Mouse (Mus musculus): Measurements from ENCODE around the gene Cd82. TPM values are rescaled to one million over a fixed set of nuclear protein-coding genes. Genes with fewer than 3 reads are reported as not detected.

Gene Cd82
- polyA plus RNA-seq, 1 experiment from 2014 or later, result 6.0 TPM

DNA sequence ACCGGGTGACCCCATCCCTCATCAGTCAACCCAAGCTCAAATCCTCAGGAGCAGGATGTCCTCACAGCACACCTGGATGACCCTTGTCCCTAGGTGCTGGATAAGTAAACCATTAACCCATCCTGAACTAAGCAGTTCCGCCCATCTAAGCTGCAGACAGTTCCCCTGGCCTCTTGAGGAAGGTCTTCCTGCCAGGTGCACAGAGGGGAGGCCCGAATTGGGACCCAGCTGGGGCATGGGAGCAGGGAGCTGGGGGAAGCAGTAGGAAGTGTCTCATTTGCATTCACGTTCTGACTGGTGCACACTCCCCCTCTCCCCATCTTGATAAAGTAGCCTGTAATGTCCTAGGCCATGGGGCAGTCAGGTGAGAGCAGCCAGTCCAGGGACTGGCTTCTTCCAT, 50.8 kb downstream of the Cd82 start:
- 55% methylated on average over 4 of the region's 4 CpGs for WGBS

DNA sequence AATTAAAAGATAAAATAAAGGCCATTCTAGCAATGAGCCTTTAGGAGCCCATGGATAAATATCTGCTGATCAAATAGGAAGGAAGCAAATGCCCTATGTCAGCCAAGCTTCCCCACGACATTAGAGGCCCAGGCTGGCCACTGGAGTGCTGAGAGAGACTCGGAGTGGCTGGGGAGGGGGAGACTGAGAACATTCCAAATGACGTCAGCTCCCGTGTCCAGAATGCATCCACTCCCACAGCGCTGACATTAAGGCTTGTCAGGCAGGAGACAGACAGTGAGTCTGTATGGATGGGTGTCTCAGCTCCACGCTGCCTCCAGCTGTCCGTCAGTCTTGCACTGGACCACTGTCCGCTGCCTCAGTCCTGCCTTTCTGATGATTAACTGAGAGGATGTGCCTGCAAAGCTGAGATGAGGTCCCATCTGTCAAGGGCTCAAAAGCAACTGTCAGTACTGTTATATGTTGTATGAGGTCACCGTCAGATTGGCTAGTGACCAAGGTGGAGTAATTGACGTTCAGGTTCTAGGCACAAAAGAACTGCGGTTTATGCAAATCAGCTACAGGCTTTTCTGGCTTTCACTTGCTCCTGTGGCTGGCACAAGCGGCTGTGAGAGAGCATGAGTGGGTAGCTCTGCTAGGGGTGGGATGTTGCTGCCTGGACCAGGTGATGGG, 51.9 kb downstream of the Cd82 start:
- no peak overlapping the region for H3K4me2 ChIP-seq (ENCODE audit: low read depth, severe bottlenecking)
- DNase-seq (ENCODE audit: low spot score) (no peak), ATAC-seq (ENCODE audit: insufficient number of reproducible peaks, low FRiP score, low TSS enrichment, low read depth) (no peak)
- no peak overlapping the region for H3K27ac ChIP-seq (replicated peaks; ENCODE audit: low read depth, low read length)
- H3K9ac ChIP-seq (ENCODE audit: low read length), result no peak overlapping the region
- no peaks in the 10 kb centered on the region for H3K27me3 ChIP-seq (ENCODE audit: control insufficient read depth, insufficient read depth, low read length)
- no peaks in the 10 kb centered on the region for H3K36me3 ChIP-seq (ENCODE audit: control insufficient read depth, insufficient read depth, low read length)
- no peaks in the 10 kb centered on the region for H3K9me3 ChIP-seq (ENCODE audit: control insufficient read depth, low read length)
- H3K4me3 ChIP-seq (ENCODE audit: low read depth, low read length), result no peak overlapping the region
- WGBS, result 71% methylated on average over 12 of the region's 12 CpGs
- no peaks in the 10 kb centered on the region for H3K4me1 ChIP-seq (ENCODE audit: control insufficient read depth, insufficient read depth, low read length)

More for the DNA sequence above, 50.8 kb downstream of the Cd82 start:
- H3K4me3 ChIP-seq (ENCODE audit: low read depth, low read length), result no peak overlapping the region
- H3K9me3 ChIP-seq (ENCODE audit: control insufficient read depth, low read length), result no peaks in the 10 kb centered on the region
- H3K9ac ChIP-seq (ENCODE audit: low read length), result no peak overlapping the region
- H3K27ac ChIP-seq (replicated peaks; ENCODE audit: low read depth, low read length), result no peak overlapping the region
- H3K36me3 ChIP-seq (ENCODE audit: control insufficient read depth, insufficient read depth, low read length), result no peaks in the 10 kb centered on the region
- H3K4me2 ChIP-seq (ENCODE audit: low read depth, severe bottlenecking), result no peak overlapping the region
- DNase-seq (ENCODE audit: low spot score) (no peak), ATAC-seq (ENCODE audit: insufficient number of reproducible peaks, low FRiP score, low TSS enrichment, low read depth) (no peak)
- H3K4me1 ChIP-seq (ENCODE audit: control insufficient read depth, insufficient read depth, low read length), result no peaks in the 10 kb centered on the region
- H3K27me3 ChIP-seq (ENCODE audit: control insufficient read depth, insufficient read depth, low read length), result no peaks in the 10 kb centered on the region

DNA sequence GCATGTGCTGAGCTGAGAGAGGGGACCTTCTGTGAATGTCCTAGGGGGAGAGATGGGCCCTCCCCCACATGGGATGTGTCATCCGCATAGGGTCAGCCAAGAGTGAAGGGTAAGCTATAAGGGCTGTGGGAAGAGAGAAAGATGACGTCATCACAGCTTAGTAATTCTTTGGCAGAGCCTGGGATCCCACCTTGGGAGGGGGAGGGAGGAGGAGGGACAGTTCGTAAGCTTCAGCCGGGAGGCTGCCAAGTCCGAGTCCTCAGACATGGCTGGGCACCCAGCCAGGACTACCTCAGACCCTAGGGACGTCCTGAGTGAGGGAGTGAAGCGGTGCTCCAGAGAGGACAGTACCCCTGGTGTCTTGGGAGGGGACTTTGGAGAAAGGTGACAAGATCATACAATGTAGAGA, 57.9 kb downstream of the Cd82 start:
- no peak overlapping the region for H3K27ac ChIP-seq (replicated peaks; ENCODE audit: low read depth, low read length)
- H3K27me3 ChIP-seq (ENCODE audit: control insufficient read depth, insufficient read depth, low read length), result no peaks in the 10 kb centered on the region
- ATAC-seq (ENCODE audit: insufficient number of reproducible peaks, low FRiP score, low TSS enrichment, low read depth) (no peak), DNase-seq (ENCODE audit: low spot score) (no peak)
- H3K9ac ChIP-seq (ENCODE audit: low read length), result no peak overlapping the region
- no peak overlapping the region for H3K4me3 ChIP-seq (ENCODE audit: low read depth, low read length)
- no peak overlapping the region for H3K4me2 ChIP-seq (ENCODE audit: low read depth, severe bottlenecking)
- 84% methylated on average over 7 of the region's 7 CpGs for WGBS
- H3K36me3 ChIP-seq (ENCODE audit: control insufficient read depth, insufficient read depth, low read length), result no peaks in the 10 kb centered on the region
- no peaks in the 10 kb centered on the region for H3K4me1 ChIP-seq (ENCODE audit: control insufficient read depth, insufficient read depth, low read length)
- no peaks in the 10 kb centered on the region for H3K9me3 ChIP-seq (ENCODE audit: control insufficient read depth, low read length)

DNA sequence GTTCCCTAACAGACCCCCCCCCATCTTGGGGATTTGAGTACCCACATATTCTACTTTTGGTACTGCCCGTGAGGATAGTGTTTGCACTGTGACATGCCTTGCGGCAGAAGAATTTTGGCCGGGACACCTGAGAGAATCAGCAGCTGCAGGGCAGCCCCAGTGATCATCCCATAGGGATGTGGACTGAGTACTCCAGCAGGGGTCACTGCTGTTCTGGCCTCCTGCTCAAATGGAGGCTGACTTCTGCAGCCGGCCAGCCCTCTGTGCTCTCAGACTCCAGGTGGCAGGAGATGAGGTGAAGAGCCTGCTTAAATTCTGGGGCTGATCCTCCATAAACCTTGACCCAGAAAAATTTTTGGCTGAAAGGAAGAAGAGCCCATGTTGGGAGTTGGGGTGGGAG, 58.8 kb downstream of the Cd82 start:
- peak; percentile 47 for DNase-seq (ENCODE audit: low spot score)
- 46% methylated on average over 4 of the region's 4 CpGs for WGBS

DNA sequence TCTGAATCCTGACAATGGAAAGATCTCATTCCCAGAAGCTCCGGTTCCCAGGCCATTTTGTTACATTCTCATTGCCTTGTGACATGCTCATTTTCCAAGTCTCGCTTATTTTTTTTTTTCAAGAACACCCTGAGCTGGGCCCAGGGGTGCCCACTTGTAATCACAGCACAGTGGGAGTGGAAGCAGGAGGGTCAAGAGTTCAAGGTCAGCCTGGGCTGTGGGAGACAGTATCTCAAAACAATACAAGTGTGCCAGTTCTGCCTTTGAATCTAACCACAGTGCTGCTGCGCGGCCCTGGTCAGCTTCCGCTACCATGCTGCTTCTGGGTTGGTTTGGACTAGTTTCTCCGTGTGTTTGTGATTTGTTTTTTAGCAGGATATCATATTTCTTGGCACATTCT, 59.7 kb downstream of the Cd82 start:
- Histone ChIP-seq H3K4me2 (ENCODE audit: low read depth, severe bottlenecking) (no peak overlapping the region), H3K9me3 (ENCODE audit: control insufficient read depth, low read length) (no peaks in the 10 kb centered on the region), H3K4me3 (ENCODE audit: low read depth, low read length) (no peak overlapping the region), H3K27me3 (ENCODE audit: control insufficient read depth, insufficient read depth, low read length) (no peaks in the 10 kb centered on the region), H3K4me1 (ENCODE audit: control insufficient read depth, insufficient read depth, low read length) (no peaks in the 10 kb centered on the region), H3K27ac (replicated peaks; ENCODE audit: low read depth, low read length) (no peak overlapping the region), H3K36me3 (ENCODE audit: control insufficient read depth, insufficient read depth, low read length) (no peaks in the 10 kb centered on the region), H3K9ac (ENCODE audit: low read length) (no peak overlapping the region)
- DNase-seq (ENCODE audit: low spot score) (no peak), ATAC-seq (ENCODE audit: insufficient number of reproducible peaks, low FRiP score, low TSS enrichment, low read depth) (no peak)
- 90% methylated on average over 6 of the region's 6 CpGs for WGBS

More for the DNA sequence above, 58.8 kb downstream of the Cd82 start:
- H3K4me3 ChIP-seq (ENCODE audit: low read depth, low read length), result no peak overlapping the region
- no peak overlapping the region for H3K4me2 ChIP-seq (ENCODE audit: low read depth, severe bottlenecking)
- no peak for ATAC-seq (ENCODE audit: insufficient number of reproducible peaks, low FRiP score, low TSS enrichment, low read depth)
- H3K27ac ChIP-seq (replicated peaks; ENCODE audit: low read depth, low read length), result no peak overlapping the region
- no peaks in the 10 kb centered on the region for H3K9me3 ChIP-seq (ENCODE audit: control insufficient read depth, low read length)
- no peaks in the 10 kb centered on the region for H3K36me3 ChIP-seq (ENCODE audit: control insufficient read depth, insufficient read depth, low read length)
- no peak overlapping the region for H3K9ac ChIP-seq (ENCODE audit: low read length)
- no peaks in the 10 kb centered on the region for H3K4me1 ChIP-seq (ENCODE audit: control insufficient read depth, insufficient read depth, low read length)
- H3K27me3 ChIP-seq (ENCODE audit: control insufficient read depth, insufficient read depth, low read length), result no peaks in the 10 kb centered on the region

DNA sequence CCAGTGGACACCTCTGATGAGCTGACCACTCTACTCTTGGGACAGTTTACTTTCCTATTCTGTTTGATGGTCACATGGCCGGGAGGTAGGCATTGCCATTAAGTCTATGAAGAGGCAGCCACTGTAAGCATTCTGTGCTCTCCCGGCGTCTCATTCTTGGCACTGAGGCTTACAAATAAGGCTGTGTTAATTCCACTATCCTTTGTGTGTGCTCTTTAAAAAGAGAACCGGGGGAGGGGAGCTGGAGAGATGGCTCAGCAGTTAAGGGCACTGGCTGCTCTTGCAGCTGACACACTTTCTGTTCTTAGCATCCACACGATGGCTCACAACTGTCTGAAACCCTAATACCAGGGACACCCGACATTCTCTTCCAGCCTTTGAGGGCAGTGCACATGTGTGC, 71.7 kb downstream of the Cd82 start:
- ATAC-seq (ENCODE audit: insufficient number of reproducible peaks, low FRiP score, low TSS enrichment, low read depth) (no peak), DNase-seq (ENCODE audit: low spot score) (no peak)
- no peak overlapping the region for H3K4me3 ChIP-seq (ENCODE audit: low read depth, low read length)
- no peaks in the 10 kb centered on the region for H3K4me1 ChIP-seq (ENCODE audit: control insufficient read depth, insufficient read depth, low read length)
- no peak overlapping the region for H3K27ac ChIP-seq (replicated peaks; ENCODE audit: low read depth, low read length)
- no peaks in the 10 kb centered on the region for H3K9me3 ChIP-seq (ENCODE audit: control insufficient read depth, low read length)
- no peaks in the 10 kb centered on the region for H3K27me3 ChIP-seq (ENCODE audit: control insufficient read depth, insufficient read depth, low read length)
- H3K4me2 ChIP-seq (ENCODE audit: low read depth, severe bottlenecking), result no peak overlapping the region
- H3K9ac ChIP-seq (ENCODE audit: low read length), result no peak overlapping the region
- WGBS, result 76% methylated on average over 6 of the region's 6 CpGs
- no peaks in the 10 kb centered on the region for H3K36me3 ChIP-seq (ENCODE audit: control insufficient read depth, insufficient read depth, low read length)

DNA sequence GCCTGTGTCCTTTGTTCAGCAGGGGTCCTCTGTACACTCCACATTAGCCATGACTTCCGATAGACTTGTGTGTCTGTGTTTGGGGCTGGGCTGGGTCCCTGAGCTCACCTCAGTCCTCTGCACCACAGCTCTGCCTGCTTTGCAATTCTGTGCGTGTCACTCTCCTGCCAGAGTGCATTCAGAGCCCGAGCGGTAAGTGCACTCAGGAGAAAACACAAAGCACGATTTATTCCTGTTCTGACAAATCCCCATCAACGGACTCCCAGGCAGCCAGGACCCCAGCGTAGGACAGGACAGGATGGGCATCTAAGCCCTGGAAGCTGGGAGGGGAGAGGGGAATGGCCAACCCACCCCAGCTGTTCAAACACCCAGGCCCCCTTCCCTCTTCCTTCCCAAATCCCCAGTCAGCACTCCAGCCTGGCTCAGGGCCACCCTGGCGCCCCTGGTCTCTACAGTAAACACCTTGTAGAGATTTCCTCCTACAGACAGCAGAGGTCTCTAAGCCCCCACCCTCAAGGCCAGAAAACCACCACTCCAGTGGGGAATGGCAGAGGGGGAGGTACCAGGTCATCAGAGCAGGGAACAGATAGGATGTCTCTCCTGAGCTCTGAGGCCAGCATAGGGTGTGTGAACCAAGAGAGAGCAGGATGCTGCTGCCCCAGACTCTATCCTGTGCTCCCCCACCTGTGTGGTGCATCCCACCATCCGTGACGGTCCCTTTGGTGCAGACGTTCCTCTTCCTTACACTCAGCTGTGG, 72.6 kb downstream of the Cd82 start:
- ATAC-seq (ENCODE audit: insufficient number of reproducible peaks, low FRiP score, low TSS enrichment, low read depth) (no peak), DNase-seq (ENCODE audit: low spot score) (no peak)
- Histone ChIP-seq H3K27me3 (ENCODE audit: control insufficient read depth, insufficient read depth, low read length) (no peaks in the 10 kb centered on the region), H3K4me3 (ENCODE audit: low read depth, low read length) (no peak overlapping the region), H3K4me1 (ENCODE audit: control insufficient read depth, insufficient read depth, low read length) (no peaks in the 10 kb centered on the region), H3K9me3 (ENCODE audit: control insufficient read depth, low read length) (no peaks in the 10 kb centered on the region), H3K9ac (ENCODE audit: low read length) (no peak overlapping the region), H3K36me3 (ENCODE audit: control insufficient read depth, insufficient read depth, low read length) (no peaks in the 10 kb centered on the region), H3K4me2 (ENCODE audit: low read depth, severe bottlenecking) (no peak overlapping the region), H3K27ac (replicated peaks; ENCODE audit: low read depth, low read length) (no peak overlapping the region)
- 52% methylated on average over 11 of the region's 11 CpGs for WGBS

DNA sequence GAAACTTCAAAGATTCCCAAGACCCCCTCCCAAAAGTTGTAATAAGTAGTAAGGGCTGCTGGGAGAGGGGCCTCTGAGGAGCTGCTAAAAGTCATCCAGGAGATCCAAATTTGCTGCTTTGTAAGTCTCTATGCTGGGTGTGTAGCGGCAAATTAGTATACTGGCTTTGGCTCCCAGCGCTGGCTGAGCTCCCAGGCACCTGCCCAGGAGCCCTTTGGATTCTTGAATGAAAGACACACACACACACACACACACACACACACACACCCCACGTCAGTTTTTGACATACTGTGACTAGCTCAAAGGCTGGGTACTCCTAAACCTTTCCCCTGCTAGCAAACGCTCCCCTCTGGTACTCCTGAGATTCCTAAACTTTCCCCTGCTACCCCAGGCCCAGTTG, 76.0 kb downstream of the Cd82 start:
- DNase-seq (ENCODE audit: low spot score) (no peak), ATAC-seq (ENCODE audit: insufficient number of reproducible peaks, low FRiP score, low TSS enrichment, low read depth) (no peak)
- Histone ChIP-seq H3K9me3 (ENCODE audit: control insufficient read depth, low read length) (no peaks in the 10 kb centered on the region), H3K27ac (replicated peaks; ENCODE audit: low read depth, low read length) (no peak overlapping the region), H3K4me1 (ENCODE audit: control insufficient read depth, insufficient read depth, low read length) (no peaks in the 10 kb centered on the region), H3K4me3 (ENCODE audit: low read depth, low read length) (no peak overlapping the region), H3K9ac (ENCODE audit: low read length) (no peak overlapping the region), H3K4me2 (ENCODE audit: low read depth, severe bottlenecking) (no peak overlapping the region), H3K36me3 (ENCODE audit: control insufficient read depth, insufficient read depth, low read length) (no peaks in the 10 kb centered on the region), H3K27me3 (ENCODE audit: control insufficient read depth, insufficient read depth, low read length) (no peaks in the 10 kb centered on the region)
- WGBS, result 76% methylated on average over 4 of the region's 4 CpGs
